Mouse (Mus musculus): ENCODE data around the gene Klra2.
"Not testable (repeated sequence)": the region's sequence is repeated elsewhere in the genome, so short reads cannot be mapped to it uniquely, and the experiment has no call there.

Klra2 gene

DNA sequence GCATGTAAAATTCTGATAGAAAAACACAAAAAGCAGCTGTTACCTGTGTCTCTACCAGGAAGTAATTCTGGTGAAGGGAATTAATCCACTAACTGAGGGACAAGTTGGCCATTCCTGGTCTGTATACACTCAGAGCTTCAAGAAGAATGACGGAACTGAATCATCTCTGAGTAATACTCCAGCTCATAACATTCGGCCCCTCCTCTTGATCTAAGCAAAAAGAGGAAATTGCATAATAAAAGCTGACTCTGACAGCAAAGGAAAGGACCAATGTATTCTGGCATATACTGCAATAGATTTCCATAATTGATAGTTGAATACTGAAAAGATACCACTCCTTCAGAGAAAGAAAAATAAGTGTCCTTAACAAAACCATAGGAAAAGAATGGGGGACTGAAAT is at the start of gene Klra2:
Gene Klra2, minus strand, starts transcription at position 157 of the 400 bp plus-strand sequence.
- no peak for DNase-seq

DNA sequence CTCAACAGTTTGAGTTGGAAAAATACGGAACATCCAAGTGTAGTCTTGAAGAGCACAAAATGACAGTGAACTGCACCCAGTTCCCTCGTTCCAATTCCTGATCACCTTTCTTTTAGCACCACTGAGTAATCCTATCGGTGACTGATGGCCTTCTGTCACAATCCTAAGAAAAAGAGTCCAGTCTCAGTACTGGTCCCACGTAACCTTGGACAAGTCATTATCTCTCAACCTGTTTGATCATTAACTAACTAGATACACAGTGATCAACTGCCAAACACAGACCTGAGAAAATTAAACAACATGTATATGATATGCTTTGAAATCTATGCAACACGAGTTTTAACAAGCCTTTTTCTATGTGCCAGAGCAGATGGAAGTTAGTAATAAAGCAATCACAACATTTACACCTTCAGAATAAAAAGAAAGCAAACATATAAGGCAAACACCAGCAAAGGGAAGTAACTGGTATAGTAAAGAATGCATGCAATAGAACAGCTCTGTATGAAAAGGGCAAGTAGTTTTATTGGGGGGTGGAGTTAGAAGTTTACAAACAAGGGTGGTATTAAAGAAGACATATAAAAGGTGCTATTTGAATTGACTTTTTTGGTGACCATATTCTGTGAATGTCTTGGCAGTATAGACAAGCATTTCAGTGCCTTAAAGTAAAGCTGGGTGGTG is 47.4 kb upstream of the Klra2 start:
- no peak for DNase-seq

DNA sequence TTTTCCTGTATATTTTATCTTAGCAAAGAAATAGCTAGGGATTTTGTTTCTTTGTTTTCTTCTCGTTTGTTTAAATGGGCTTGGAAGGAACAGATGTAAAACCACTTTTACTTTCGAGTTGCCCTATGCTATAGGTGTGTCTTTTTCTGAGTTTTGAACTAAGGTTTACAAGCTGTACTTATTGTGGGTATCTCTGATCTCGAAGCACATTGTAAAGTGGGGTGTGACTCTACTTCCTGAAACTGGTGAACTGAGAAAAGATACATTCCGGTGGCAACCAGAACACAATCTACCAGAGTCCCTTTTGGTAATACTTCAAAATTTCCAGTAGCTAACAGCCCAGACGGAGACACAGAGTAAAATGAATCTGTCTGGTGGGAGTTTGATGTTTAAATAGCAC is 46.8 kb upstream of the Klra2 start:
- DNase-seq = no peak

DNA sequence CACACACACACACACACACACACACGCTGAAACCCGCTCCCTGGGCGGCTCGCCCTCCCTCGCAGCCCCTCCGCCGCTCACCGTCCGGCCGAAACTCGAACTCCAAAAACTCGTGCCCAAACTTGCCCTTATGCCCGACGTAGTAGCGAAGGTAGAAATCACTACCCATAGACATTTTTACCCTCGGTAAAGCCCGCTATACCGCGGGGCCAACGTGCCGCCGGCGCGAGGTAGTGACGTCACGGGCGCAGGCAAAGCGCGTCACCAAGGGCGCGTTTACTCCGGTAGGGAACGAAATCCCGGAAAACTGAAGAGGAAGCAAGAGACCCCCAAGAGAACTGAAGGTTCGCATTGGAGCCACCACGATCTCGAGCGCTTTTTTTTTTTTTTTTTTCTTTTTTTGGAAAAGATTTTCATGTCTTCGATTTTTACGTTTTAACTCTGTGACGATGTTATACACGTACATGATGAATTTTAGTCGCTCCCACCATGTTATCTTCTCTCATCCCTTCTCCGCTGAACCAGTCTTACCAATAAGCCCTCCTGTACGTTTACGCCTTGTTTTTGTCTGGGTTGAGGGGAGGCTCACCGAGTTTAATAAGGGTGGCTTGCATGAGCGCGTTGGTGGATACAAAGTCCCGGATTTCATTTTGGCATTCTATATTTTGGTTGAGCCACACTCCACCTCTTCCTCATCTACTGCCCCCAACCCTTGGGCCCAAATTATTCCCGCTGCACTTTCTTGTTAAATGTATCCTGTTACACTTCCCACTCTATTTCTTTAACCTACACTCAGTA is 46.0 kb upstream of the Klra2 start, which contains the start of gene Magohb:
Gene Magohb, minus strand, starts transcription at position 254 of the 798 bp plus-strand sequence.
- DNase-seq = peak; percentile 86

DNA sequence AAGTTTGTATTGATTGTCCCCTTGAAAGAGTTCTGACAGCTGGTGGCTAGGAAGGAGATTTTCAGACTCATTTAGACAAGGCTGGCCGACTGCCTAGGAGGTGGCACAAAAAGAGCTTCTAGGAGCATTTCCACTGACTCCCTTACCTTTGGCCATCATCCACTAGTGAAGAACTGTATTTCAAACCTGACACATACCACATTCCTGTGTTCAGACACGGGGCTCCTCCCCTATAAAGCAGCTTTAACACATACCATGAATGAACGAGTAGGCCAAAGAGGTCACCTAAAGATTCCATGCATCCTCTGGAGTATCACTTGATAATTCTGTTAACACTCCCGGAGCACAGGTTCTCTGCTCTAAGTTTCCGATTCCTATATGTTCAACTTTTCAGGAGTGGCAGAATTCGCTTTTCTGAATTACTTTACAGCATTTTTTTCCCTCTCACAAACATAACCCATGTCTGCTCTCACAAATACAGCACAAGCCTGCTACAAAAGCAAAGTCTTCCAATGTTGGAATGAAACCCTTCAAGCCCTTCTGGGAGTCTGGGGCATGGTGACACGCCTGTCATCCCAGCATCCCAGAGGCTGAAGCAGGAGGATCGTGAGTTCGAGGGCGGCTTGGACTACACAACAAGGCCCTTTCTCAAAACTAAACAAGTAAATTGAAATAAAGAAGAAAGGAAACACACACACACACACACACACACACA is 45.3 kb upstream of the Klra2 start:
- peak; percentile 6 for DNase-seq

DNA sequence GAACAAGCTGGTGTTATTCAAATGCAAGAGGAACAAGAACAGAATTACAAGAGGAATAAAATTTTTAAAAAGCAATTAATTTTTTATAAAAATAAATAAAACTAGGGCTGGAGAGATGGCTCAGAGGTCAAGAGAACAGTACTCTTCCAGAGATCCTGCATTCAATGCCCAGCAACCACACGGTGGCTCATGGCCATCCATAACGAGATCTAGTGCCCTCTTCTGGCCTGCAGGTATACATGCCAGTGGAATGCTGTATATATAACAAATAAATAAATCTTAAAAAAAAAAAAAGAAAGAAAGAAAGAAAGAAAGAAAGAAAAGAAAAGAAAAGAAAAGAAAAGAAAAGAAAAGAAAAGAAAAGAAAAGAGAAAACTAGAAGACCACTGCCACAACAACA is 43.3 kb upstream of the Klra2 start:
- peak; percentile 13 for DNase-seq

DNA sequence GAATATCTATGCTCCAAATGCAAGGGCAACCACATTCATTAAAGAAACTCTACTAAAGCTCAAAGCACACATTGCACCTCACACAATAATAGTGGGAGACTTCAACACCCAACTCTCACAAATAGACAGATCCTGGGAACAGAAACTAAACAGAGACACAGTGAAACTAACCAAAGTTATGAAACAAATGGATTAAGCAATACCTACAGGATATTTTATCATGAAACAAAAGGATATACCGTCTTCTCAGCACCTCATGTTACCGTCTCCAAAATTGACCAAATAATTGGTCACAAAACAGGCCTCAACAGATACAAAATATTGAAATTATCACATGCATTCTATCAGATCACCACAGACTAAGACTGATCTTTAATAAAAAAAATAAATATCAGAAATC is 31.0 kb upstream of the Klra2 start:
- not testable (repeated sequence) for DNase-seq

DNA sequence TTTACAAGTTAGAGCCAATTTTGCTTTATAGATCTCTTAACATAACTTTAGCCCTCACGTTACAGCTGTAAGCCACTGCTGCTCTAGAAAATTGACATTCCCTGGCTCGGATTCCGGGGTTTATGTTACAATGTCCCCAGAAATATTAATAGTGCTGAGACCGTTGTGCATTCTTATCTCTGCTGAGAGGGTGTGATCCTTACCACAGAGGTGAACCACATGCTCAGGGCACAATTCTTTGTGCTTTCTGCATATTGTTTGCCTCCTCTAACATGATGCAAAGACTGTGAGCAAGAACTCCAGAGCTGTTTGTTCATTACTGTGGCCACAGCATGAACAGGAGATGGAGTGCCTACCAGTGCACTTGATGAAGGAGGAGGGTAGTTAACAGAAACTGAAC is 29.5 kb upstream of the Klra2 start:
- no peak for DNase-seq

DNA sequence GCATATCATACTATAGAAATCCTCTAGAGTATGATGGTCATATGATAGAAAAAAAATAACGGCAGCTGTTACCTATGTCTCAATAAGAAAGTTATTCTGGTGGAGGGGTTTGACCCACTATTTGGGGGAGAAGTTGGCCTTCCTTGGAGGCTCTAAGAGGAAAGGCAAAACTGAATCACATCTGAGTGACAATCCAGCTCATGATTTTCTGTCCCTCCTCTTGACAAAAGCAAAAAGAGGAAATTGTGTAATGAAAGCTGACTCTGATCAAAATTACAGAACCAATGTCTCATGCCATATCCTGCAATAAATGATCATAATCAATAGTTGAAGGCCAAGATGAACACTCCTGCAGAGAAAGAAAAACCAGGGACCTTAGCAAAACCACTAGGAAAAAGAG is 25.1 kb upstream of the Klra2 start:
- DNase-seq = no peak

DNA sequence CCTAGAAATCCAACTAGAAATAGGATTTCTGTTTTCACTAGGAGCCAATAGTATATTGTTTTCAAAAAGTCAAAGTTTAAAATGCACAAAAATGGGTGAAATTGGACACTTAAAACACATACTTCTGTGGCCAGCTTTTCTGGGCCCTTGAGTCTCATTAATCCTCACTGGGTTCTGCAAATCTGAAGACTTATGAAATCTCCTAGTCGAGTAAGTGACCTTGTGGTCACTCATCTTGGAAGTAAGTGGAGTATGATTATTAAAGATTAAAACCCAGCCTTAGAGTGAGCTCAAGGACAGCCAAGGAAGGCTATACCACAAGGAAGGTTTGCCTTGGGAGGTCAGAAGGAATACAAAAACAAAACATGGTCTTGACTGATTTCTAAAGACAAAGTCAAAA is 23.1 kb upstream of the Klra2 start:
- DNase-seq = no peak

DNA sequence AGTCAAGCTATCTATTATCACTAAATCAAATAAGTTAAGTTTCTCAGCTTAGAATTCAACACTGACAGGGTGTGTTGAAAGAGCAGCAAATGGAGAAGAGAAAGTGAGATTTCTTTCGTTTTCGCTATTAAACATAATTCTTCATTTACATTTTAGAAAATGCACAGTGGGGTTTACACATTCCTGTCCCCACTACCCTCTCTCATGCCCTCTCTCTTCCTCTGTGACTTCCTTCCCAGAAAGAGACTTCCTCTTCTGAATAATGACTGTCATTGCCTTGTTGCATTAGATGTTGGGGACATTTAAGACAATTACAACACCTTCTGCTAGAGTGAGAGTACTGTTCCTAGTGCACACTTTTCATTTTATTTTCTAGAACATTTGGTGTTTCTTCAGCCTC is 22.4 kb upstream of the Klra2 start:
- DNase-seq = no peak

DNA sequence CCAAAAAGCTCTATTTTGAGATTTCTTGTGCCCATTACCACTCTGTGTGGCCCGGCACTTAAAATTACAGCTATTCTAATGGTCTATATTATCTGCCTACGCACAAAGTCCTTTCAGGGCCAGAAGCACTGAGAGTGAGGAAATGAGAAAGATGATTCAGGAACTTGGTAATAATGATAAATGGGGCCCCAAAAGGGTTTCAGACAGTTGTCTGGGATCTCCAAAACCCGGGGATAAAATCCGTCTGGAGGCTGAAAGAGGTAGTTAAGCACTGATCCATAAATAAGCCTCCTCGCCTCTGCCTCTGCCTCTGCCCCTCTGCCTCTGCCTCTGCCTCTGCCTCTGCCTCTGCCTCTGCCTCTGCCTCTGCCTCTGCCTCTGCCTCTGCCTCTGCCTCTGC is 17.0 kb upstream of the Klra2 start:
- no peak for DNase-seq

DNA sequence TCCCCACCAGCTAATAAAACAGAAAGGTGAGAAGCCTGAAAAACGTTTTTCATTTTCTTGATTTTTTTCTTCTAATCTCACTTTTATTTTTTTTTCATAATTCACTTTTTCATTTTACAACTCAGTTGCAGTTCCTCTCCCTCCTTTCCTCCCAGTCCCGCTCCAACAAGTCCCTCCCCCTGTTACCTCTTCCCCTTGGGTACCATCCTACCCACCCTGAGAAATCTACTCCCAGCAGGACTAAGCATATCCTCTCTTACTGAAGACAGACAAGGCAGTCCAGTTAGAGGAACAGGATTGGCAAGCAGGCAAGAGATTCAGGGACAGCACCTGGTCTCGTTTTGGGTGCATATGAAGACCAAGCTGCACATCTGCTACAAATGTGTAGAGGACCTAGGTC is 15.6 kb upstream of the Klra2 start:
- DNase-seq = no peak

DNA sequence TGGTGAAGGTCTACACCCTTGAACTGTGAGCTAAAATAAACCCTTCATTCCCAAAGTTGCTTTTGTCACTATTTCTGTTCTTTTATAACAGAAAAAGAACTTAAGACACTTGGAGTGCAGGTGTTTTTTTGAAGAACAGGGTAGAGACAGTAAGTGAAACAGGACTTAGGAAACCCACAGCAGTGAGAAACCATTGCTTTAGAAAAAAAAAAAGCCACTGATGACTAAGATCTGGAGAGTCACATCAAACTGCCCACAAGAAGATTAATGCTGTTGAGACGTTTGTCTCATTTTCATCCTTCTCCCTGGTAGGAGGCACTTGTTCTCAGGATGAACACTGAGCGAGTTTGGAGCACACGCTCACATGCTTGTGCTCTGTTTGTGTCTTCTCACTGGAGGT is 14.8 kb upstream of the Klra2 start:
- DNase-seq = no peak

DNA sequence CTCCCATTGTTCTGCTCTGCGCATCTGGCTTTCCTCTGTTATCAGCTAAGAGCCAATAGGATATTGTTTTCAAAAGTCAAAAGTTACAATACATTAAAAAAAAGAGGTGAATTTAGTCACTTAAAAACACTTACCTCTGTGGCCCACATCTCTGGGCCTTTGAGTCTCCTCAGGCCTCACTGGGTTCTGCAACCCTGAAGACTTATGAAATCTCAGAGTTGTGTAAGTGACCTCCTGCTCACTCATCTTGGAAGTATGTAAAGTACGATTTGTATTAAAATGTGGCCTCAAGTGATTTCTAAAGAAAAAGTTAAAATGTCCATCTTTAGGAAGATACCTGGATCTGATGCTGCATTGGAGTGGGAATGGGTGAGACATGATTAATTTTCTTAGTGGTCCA is 2.1 kb downstream of the Klra2 start:
- DNase-seq = no peak

Data from cerebellum, adult 8-10 months (tissue).